9 mouse cellular contexts compared by ENCODE assay signal in genomic region chr6:17197728-17198397, GRCm38 (mm10).
DNase-seq lines count a peak whose midpoint lies in the region; ATAC-seq lines count a peak whose summit lies in the region.
"Had no signal": no experiment of that assay in that cellular context is flagged by ENCODE, and none has a peak within 500 bp of the region (broad histone marks: within the 10 kb centered on the region; RNA-seq: fewer than 3 reads in every experiment).

No protein-coding gene starts in this region.

- no peaks in the 10 kb centered on the region for H3K9me3 ChIP-seq in liver, embryonic 16.5 days (replicated peaks; ENCODE audit: control insufficient read depth, low read length)
- H3K9me3 ChIP-seq in midbrain, embryonic 13.5 days, result no peaks in the 10 kb centered on the region
- H3K9me3 ChIP-seq: embryonic facial prominence, embryonic 15.5 days had no signal

- intact Hi-C loops in heart, postnatal 14 days (cut with DNase I), result loop anchor here (2.0 to 5.0 kb wide), 2 partner anchors 17 to 109 kb away; partner anchors contain the start of gene Cav1

- H3K36me3 ChIP-seq in liver, embryonic 16.5 days (ENCODE audit: control insufficient read depth, insufficient read depth), result no peaks in the 10 kb centered on the region
- no peaks in the 10 kb centered on the region for H3K36me3 ChIP-seq in midbrain, embryonic 13.5 days
- H3K36me3 ChIP-seq: embryonic facial prominence, embryonic 15.5 days had no signal

- H3K4me3 ChIP-seq in liver, embryonic 16.5 days (ENCODE audit: low read depth, low read length), result no peak overlapping the region
- no peak overlapping the region for H3K4me3 ChIP-seq in midbrain, embryonic 13.5 days (replicated peaks)
- H3K4me3 ChIP-seq: embryonic facial prominence, embryonic 15.5 days had no signal

- no peak overlapping the region for H3K9ac ChIP-seq in liver, embryonic 16.5 days (ENCODE audit: low read depth, low read length)
- no peak overlapping the region for H3K9ac ChIP-seq in midbrain, embryonic 13.5 days (replicated peaks)
- H3K9ac ChIP-seq: embryonic facial prominence, embryonic 15.5 days had no signal

- 15% methylated on average over 18 of the region's 18 CpGs for WGBS in liver, embryonic 16.5 days (ENCODE audit: insufficient replicate concordance)
- WGBS in midbrain, embryonic 13.5 days, result 79% methylated on average over 18 of the region's 18 CpGs

- no peaks in the 10 kb centered on the region for H3K4me1 ChIP-seq in liver, embryonic 16.5 days (ENCODE audit: control insufficient read depth, low read depth, low read length)
- no peaks in the 10 kb centered on the region for H3K4me1 ChIP-seq in midbrain, embryonic 13.5 days (replicated peaks)
- H3K4me1 ChIP-seq: embryonic facial prominence, embryonic 15.5 days had no signal

- 0 out of 2 replicates have a peak, but pooled peaks have one; percentile 27 for ATAC-seq in liver, embryonic 16.5 days (ENCODE audit: low read depth)
- no peak for ATAC-seq in midbrain, embryonic 13.5 days
- ATAC-seq in CD4-positive, CD25-positive, alpha-beta regulatory T cell, adult 4 months, result no peak

- H3K27ac ChIP-seq in liver, embryonic 16.5 days (ENCODE audit: low read length), result no peak overlapping the region
- H3K27ac ChIP-seq in midbrain, embryonic 13.5 days, result no peak overlapping the region
- H3K27ac ChIP-seq: embryonic facial prominence, embryonic 15.5 days had no signal

- H3K27me3 ChIP-seq in liver, embryonic 16.5 days (ENCODE audit: control insufficient read depth, insufficient read depth, low read depth, low read length), result no peaks in the 10 kb centered on the region
- no peaks in the 10 kb centered on the region for H3K27me3 ChIP-seq in midbrain, embryonic 13.5 days
- H3K27me3 ChIP-seq: embryonic facial prominence, embryonic 15.5 days had no signal

- DNase-seq in urinary bladder, postnatal 14 days (ENCODE audit: low spot score), result peak; percentile 36
- no peak for DNase-seq in urinary bladder, adult 2 months (ENCODE audit: low spot score)
- peak; percentile 57 to 63 for DNase-seq in heart, postnatal 14 days
- peak; percentile 7 for DNase-seq in yolk sac, embryonic 10.5 days (ENCODE audit: low spot score)
- DNase-seq in thymus, adult 18-20 months, result no peak

- H3K4me2 ChIP-seq in liver, embryonic 16.5 days (ENCODE audit: low read depth, low read length), result no peak overlapping the region
- no peak overlapping the region for H3K4me2 ChIP-seq in midbrain, embryonic 13.5 days (replicated peaks)
- H3K4me2 ChIP-seq: embryonic facial prominence, embryonic 15.5 days had no signal

Comparison
In these comparisons a context has a peak if more than half of its experiments do, and no peak if none do; other contexts are left out.
1. DNase-seq: peak in urinary bladder, postnatal 14 days (single experiment), heart, postnatal 14 days (2 of 2) and yolk sac, embryonic 10.5 days (single experiment); none in urinary bladder, adult 2 months (single experiment) and thymus, adult 18-20 months (0 of 2).